Mouse (Mus musculus): Measurements from ENCODE around the gene BC029722.

DNA sequence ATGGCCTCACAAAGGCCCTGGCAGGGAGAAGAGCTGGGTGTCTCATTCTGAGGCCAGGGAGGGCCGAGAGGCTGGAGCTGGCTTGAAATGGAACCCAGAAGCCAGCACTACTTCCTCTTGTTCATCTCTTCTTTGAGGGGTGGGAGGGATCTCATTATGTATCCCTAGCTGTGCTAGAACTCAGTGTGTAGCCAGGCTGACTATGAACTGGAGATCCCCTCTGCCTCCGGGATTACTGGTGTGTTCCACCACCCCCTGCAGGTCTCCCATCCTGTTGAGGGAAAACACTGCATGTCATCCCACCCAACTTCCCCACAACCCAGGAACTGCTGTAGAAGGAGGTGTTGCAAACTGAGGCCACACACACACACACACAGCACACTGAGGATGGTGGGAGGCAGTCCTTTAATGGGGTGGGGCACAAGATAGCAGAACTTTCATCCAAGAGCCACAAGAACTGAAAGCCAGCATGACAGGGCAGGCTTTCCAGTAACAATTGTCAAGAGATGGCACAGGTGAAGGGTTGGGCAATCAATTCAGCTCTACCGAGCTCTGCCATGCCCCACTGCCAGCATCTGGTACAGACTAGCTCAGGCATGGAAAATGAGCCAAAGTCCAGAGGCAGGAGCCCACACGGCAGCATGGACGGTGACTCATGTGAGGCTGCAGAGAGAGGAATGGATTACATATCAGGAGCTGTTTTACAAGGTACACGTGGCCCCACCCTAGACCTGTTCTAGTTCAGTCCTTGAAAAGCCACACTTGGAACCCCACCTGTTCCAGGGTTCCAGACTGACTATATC, 424 bp upstream of the BC029722 start:
- no peak for TF ChIP-seq POLR2A (IDR thresholded peaks at IDR 0.05; ENCODE audit: low read depth, low read length)
- no peak for TF ChIP-seq NRF1 (IDR thresholded peaks at IDR 0.05; ENCODE audit: low read depth, low read length)
- no peak for TF ChIP-seq ETS1 (conservative IDR thresholded peaks at IDR 0.05; ENCODE audit: low read depth, low read length)
- TF ChIP-seq ZC3H11A (IDR thresholded peaks at IDR 0.05; ENCODE audit: low read depth, low read length): no peak
- TF ChIP-seq MAZ (IDR thresholded peaks at IDR 0.05; ENCODE audit: low read depth, low read length): no peak
- no peak for TF ChIP-seq BHLHE40 (IDR thresholded peaks at IDR 0.05; ENCODE audit: low read depth, low read length)

All from CH12.LX (cell line).